Mouse (Mus musculus) embryonic fibroblast, embryonic 13.5 days (primary cell): Measurements from ENCODE around the gene Bad. TPM values are rescaled to one million over a fixed set of nuclear protein-coding genes. Genes with fewer than 3 reads are reported as not detected.
"Not testable (repeated sequence)": the region's sequence is repeated elsewhere in the genome, so short reads cannot be mapped to it uniquely, and the experiment has no call there.

Experiments used
- H3K27ac ChIP-seq: 2 replicates; pipeline ENCODE4 v1.5.1; 2012; ENCODE audit warnings: low read length, control low read depth, inconsistent platforms; ENCODE audit not compliant: insufficient read depth
- H3K4me1 ChIP-seq: 2 replicates; pipeline ENCODE4 v1.6.1; 2011; ENCODE audit warnings: low read length; ENCODE audit not compliant: control insufficient read depth, insufficient read depth
- H3K4me3 ChIP-seq: 2 replicates; pipeline ENCODE4 v1.5.1; 2011; ENCODE audit warnings: mild to moderate bottlenecking, control low read depth, low read length; ENCODE audit not compliant: insufficient read depth
- CTCF ChIP-seq: IDR thresholded peaks from 2 replicates; pipeline ENCODE4 v1.5.1; 2011; ENCODE audit warnings: mild to moderate bottlenecking, control low read depth, low read length, moderate library complexity, borderline replicate concordance; ENCODE audit not compliant: insufficient read depth
- POLR2A ChIP-seq: IDR thresholded peaks from 2 replicates; pipeline ENCODE4 v1.6.1; 2011; ENCODE audit warnings: low read depth, mild to moderate bottlenecking, control low read depth, low read length, moderate library complexity
- polyA plus RNA-seq: library from polyadenylated mRNA; stranded (reverse); fragments of >200 nt; gene quantifications from 2 replicates; pipeline ENCODE4 v1.2.4, GENCODE M21; 2011; ENCODE audit warnings: low read depth; ENCODE audit not compliant: missing spikeins, insufficient read length

Bad gene
- polyA plus RNA-seq, 1 experiment, result 31.0 TPM

GRCm38 (mm10) chr19:6981465-6981864 lies 39.8 kb downstream of the Bad start:
- peaks cover 13% of the 10 kb centered on the region for H3K4me1 ChIP-seq
- no peak overlapping the region for H3K4me3 ChIP-seq
- TF ChIP-seq POLR2A, result no peak
- TF ChIP-seq CTCF, result no peak
- peak overlapping the region; percentile 64; the same call in 1 of the 2 replicates for H3K27ac ChIP-seq

GRCm38 (mm10) chr19:6983621-6984020 lies 42.0 kb downstream of the Bad start:
- no peak overlapping the region for H3K4me3 ChIP-seq
- no peak overlapping the region for H3K27ac ChIP-seq
- peaks cover 7% of the 10 kb centered on the region for H3K4me1 ChIP-seq
- no peak for TF ChIP-seq CTCF
- TF ChIP-seq POLR2A, result no peak

GRCm38 (mm10) chr19:6985300-6985699 lies 43.6 kb downstream of the Bad start:
- H3K4me3 ChIP-seq, result no peak overlapping the region

GRCm38 (mm10) chr19:6985951-6986708 lies 44.5 kb downstream of the Bad start:
- Histone ChIP-seq H3K27ac (no peak overlapping the region; the same call in 1 of the 2 replicates), H3K4me3 (peak overlapping the region; percentile 57), H3K4me1 (peaks cover 4% of the 10 kb centered on the region; the same call in 1 of the 2 replicates)
- no peak for TF ChIP-seq CTCF
- no peak for TF ChIP-seq POLR2A

More at GRCm38 (mm10) chr19:6985300-6985699, 43.6 kb downstream of the Bad start:
- no peak overlapping the region for H3K27ac ChIP-seq
- H3K4me1 ChIP-seq, result peaks cover 4% of the 10 kb centered on the region; the same call in 1 of the 2 replicates
- TF ChIP-seq POLR2A (no peak), CTCF (no peak)

GRCm38 (mm10) chr19:6987061-6987903 lies 45.6 kb downstream of the Bad start, which contains the start of gene Vegfb:
Gene Vegfb, minus strand, starts transcription at chr19:6987651.
- Histone ChIP-seq H3K4me1 (0 out of 2 replicates have a peak, but pooled peaks cover 4% of the 10 kb centered on the region), H3K27ac (peak within 1 kb of the TSS; percentile 28; the same call in 1 of the 2 replicates), H3K4me3 (peak within 1 kb of the TSS; percentile 57)
- no peak for TF ChIP-seq CTCF
- TF ChIP-seq POLR2A, result peak; percentile 26

- TF ChIP-seq CTCF, result no peak
- TF ChIP-seq POLR2A, result no peak; the same call in 1 of the 2 replicates
- no peak overlapping the region for H3K27ac ChIP-seq
- H3K4me1 ChIP-seq, result peaks cover 4% of the 10 kb centered on the region; the same call in 1 of the 2 replicates
- H3K4me3 ChIP-seq, result peak overlapping the region; percentile 57
These were observed 46.2 kb downstream of the Bad start for GRCm38 (mm10) chr19:6987904-6988285.

GRCm38 (mm10) chr19:6989251-6989650 lies 47.6 kb downstream of the Bad start:
- Histone ChIP-seq H3K4me3 (no peak overlapping the region), H3K27ac (no peak overlapping the region), H3K4me1 (peaks cover 4% of the 10 kb centered on the region; the same call in 1 of the 2 replicates)
- no peak for TF ChIP-seq CTCF
- TF ChIP-seq POLR2A, result no peak

- Histone ChIP-seq H3K4me3 (no peak overlapping the region), H3K27ac (no peak overlapping the region), H3K4me1 (peaks cover 4% of the 10 kb centered on the region; the same call in 1 of the 2 replicates)
- no peak for TF ChIP-seq POLR2A
- TF ChIP-seq CTCF, result no peak
These were observed 49.1 kb downstream of the Bad start for GRCm38 (mm10) chr19:6990712-6991111.

GRCm38 (mm10) chr19:6991166-6991565 lies 49.5 kb downstream of the Bad start:
- not testable (repeated sequence) for H3K4me3 ChIP-seq, H3K4me1 ChIP-seq, H3K27ac ChIP-seq
